Mouse (Mus musculus) monocyte, adult 5-6 weeks (primary cell): Measurements from ENCODE around the gene Tmem178b. TPM values are rescaled to one million over a fixed set of nuclear protein-coding genes. Genes with fewer than 3 reads are reported as not detected.

Experiments
- ATAC-seq: fragments of 153-309, 156-312 bp; replicated peaks from 2 replicates; pipeline ENCODE4 v1.8.0; 2017; ENCODE audit warnings: mild to moderate bottlenecking; ENCODE audit not compliant: low TSS enrichment, insufficient number of reproducible peaks, severe bottlenecking, poor library complexity, low FRiP score
- total RNA-seq: library from RNA; stranded (forward); fragments of 200-1000, 200-491, 200-594 nt; gene quantifications from 3 replicates; pipeline ENCODE4 v1.2.3, GENCODE M21; 2017

The Tmem178b gene
- total RNA-seq, 1 experiment from 2014 or later, result not detected

GRCm38 (mm10) chr6:39916514-39916913 lies 43.4 kb downstream of the Tmem178b start:
- no peak for ATAC-seq

- no peak for ATAC-seq
Measured at GRCm38 (mm10) chr6:39917242-39917641, 44.2 kb downstream of the Tmem178b start.

GRCm38 (mm10) chr6:39917729-39918128 lies 44.7 kb downstream of the Tmem178b start:
- ATAC-seq, result no peak

GRCm38 (mm10) chr6:39919011-39919709 lies 46.1 kb downstream of the Tmem178b start:
- no peak for ATAC-seq

- no peak for ATAC-seq
Measured at GRCm38 (mm10) chr6:39926442-39926841, 53.4 kb downstream of the Tmem178b start.

GRCm38 (mm10) chr6:39936590-39936989 lies 63.5 kb downstream of the Tmem178b start:
- no peak for ATAC-seq

- ATAC-seq, result no peak
Measured at GRCm38 (mm10) chr6:39940920-39941319, 67.8 kb downstream of the Tmem178b start.

GRCm38 (mm10) chr6:39944854-39945253 lies 71.8 kb downstream of the Tmem178b start:
- no peak for ATAC-seq

GRCm38 (mm10) chr6:39945670-39946440 lies 72.8 kb downstream of the Tmem178b start:
- ATAC-seq, result no peak

GRCm38 (mm10) chr6:39946601-39947000 lies 73.5 kb downstream of the Tmem178b start:
- no peak for ATAC-seq

- no peak for ATAC-seq
Measured at GRCm38 (mm10) chr6:39953951-39954350, 80.9 kb downstream of the Tmem178b start.

GRCm38 (mm10) chr6:39955211-39955610 lies 82.1 kb downstream of the Tmem178b start:
- no peak for ATAC-seq

GRCm38 (mm10) chr6:39964606-39965005 lies 91.5 kb downstream of the Tmem178b start:
- no peak for ATAC-seq

GRCm38 (mm10) chr6:39970281-39970680 lies 97.2 kb downstream of the Tmem178b start:
- ATAC-seq, result no peak

GRCm38 (mm10) chr6:39978942-39979341 lies 105.9 kb downstream of the Tmem178b start:
- no peak for ATAC-seq

GRCm38 (mm10) chr6:39990772-39991171 lies 117.7 kb downstream of the Tmem178b start:
- no peak for ATAC-seq

GRCm38 (mm10) chr6:39991922-39992321 lies 118.9 kb downstream of the Tmem178b start:
- no peak for ATAC-seq

GRCm38 (mm10) chr6:40006006-40006765 lies 133.1 kb downstream of the Tmem178b start:
- no peak for ATAC-seq

- ATAC-seq, result no peak
Measured at GRCm38 (mm10) chr6:40008166-40008907, 135.3 kb downstream of the Tmem178b start.
